Mouse (Mus musculus): ENCODE results near the gene Arhgap10. TPM values are rescaled to one million over a fixed set of nuclear protein-coding genes. Genes with fewer than 3 reads are reported as not detected.

Gene Arhgap10
- polyA plus RNA-seq, 1 experiment, result 88.6 TPM

DNA sequence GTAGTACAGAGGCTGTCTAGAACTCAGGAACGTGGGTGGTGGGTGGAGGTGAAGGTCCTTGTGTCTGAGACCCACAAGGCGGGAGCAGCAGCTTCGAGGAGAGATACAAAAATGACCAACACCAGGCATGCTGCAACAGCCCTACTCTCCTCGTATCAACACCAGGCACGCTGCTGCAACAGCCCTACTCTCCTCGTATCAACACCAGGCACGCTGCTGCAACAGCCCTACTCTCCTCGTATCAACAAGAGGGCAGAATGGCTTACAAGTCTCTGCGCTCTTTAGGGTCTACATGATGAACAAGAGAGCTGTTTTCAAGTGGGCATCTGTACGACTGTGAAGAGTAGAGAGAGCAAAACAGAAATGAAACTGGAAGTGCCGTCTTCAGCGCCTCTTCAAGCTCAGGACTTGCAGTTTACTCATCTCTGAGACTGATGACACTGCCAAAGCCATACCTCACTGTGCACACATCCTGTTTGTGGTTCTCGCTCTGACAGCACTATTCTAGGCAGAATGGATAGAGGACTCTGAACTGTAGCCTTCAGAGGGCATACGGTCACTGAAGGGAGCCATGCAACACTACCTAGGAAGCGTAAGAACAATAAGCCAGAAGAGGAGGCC, 95.0 kb downstream of the Arhgap10 start:
- Histone ChIP-seq H3K9me3 (no peaks in the 10 kb centered on the region), H3K4me3 (replicated peaks) (peak overlapping the region; percentile 90), H3K27me3 (replicated peaks) (no peaks in the 10 kb centered on the region), H3K4me1 (peaks cover 79% of the 10 kb centered on the region), H3K36me3 (replicated peaks; ENCODE audit: low read length) (peaks cover 84% of the 10 kb centered on the region)
- TF ChIP-seq FLI1 (IDR thresholded peaks at IDR 0.05; ENCODE audit: low read length) (no peak), GATA1 (IDR thresholded peaks at IDR 0.05; ENCODE audit: borderline replicate concordance, low read length) (no peak)

DNA sequence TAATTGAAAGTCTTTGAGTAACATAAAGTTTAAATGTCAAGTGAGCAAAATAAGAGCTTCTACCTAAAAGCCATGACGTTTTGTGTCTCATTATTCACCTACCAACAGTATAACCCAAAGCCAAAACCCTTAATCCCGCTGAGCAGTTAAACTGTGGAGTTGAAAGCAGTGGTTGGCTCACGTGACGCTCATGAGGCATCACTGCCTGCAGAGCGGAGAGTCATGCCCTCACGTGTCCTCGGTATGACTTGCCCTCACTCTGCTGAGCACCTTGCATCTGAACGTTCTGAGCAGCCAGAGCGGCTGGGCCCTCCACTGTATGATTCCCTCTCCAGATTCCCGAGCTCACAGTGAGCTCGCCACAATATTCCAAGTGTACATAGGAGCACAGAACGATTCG, 96.2 kb downstream of the Arhgap10 start:
- peaks cover 84% of the 10 kb centered on the region for H3K36me3 ChIP-seq (replicated peaks; ENCODE audit: low read length)
- peak overlapping the region; percentile 77 for H3K4me3 ChIP-seq (replicated peaks)
- H3K9me3 ChIP-seq, result no peaks in the 10 kb centered on the region
- TF ChIP-seq GATA1 (IDR thresholded peaks at IDR 0.05; ENCODE audit: borderline replicate concordance, low read length) (no peak), FLI1 (IDR thresholded peaks at IDR 0.05; ENCODE audit: low read length) (no peak)
- no peaks in the 10 kb centered on the region for H3K27me3 ChIP-seq (replicated peaks)
- peaks cover 71% of the 10 kb centered on the region for H3K4me1 ChIP-seq

DNA sequence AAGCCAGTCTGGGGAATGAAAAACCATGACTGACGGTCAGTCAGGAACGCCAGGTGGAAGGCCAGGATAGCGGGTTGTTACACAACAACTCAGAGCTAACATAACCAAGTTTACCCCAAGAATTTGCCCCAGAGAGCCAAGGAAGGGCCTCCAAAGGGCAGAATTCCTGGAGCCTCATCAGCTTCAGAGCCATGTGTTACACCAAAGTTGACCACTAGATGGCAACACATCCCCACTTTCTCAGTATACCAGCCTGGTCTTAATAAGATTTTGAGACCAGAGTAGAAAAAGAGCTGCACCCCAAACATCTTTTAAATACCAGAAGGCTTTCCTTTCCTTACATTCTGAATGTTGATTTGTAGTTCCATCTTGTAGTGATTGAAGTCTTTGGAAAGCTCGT, 98.0 kb downstream of the Arhgap10 start:
- Histone ChIP-seq H3K27me3 (replicated peaks) (no peaks in the 10 kb centered on the region), H3K36me3 (replicated peaks; ENCODE audit: low read length) (peaks cover 89% of the 10 kb centered on the region), H3K4me3 (replicated peaks) (no peak overlapping the region), H3K9me3 (no peaks in the 10 kb centered on the region), H3K4me1 (peaks cover 62% of the 10 kb centered on the region)
- no peak for TF ChIP-seq FLI1 (IDR thresholded peaks at IDR 0.05; ENCODE audit: low read length)
- no peak for TF ChIP-seq GATA1 (IDR thresholded peaks at IDR 0.05; ENCODE audit: borderline replicate concordance, low read length)

DNA sequence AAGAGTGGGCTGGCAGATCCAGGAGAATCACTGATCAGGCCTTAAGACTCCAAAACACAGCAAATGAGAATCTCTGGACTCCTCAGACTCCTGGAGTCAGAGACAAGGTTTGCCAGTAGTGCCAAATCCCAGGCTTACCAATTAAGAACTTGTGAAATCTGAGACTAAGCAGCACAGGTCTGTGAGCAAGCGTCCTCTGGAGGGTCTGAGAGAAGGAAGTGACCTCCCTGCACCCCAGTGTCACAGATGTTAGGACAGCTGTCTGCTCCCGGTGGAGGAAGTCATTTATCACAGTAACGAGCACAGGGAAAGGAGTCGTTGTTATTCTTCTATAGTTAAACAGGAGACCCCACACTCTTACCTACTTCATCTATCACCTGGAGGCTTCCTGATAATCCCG, 101.0 kb downstream of the Arhgap10 start:
- no peaks in the 10 kb centered on the region for H3K9me3 ChIP-seq
- peaks cover 32% of the 10 kb centered on the region for H3K4me1 ChIP-seq
- TF ChIP-seq FLI1 (IDR thresholded peaks at IDR 0.05; ENCODE audit: low read length) (no peak), GATA1 (IDR thresholded peaks at IDR 0.05; ENCODE audit: borderline replicate concordance, low read length) (no peak)
- H3K27me3 ChIP-seq (replicated peaks), result no peaks in the 10 kb centered on the region
- no peak overlapping the region for H3K4me3 ChIP-seq (replicated peaks)
- peaks cover 97% of the 10 kb centered on the region for H3K36me3 ChIP-seq (replicated peaks; ENCODE audit: low read length)

DNA sequence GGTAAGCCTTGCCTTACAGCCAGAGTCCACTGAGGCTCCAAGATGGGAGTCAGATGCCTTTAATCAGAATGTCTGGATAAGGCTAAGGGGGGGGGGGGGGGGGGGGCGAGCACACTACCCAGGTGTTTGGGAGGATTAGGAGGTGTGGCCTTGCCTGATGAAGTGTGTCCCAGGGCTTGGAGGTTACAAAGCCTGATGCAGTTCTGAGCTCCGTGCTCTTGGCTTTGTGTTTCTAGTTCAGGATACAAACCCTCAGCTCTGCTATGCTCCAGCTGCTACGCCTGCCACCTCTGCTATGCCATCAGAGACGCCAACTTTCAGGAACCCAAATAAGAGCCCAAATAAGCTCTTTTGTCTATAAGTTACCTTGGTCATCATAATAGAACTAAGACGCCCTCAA, 101.7 kb downstream of the Arhgap10 start:
- H3K9me3 ChIP-seq, result no peaks in the 10 kb centered on the region
- no peaks in the 10 kb centered on the region for H3K27me3 ChIP-seq (replicated peaks)
- no peak overlapping the region for H3K4me3 ChIP-seq (replicated peaks)
- TF ChIP-seq FLI1 (IDR thresholded peaks at IDR 0.05; ENCODE audit: low read length), result no peak
- TF ChIP-seq GATA1 (IDR thresholded peaks at IDR 0.05; ENCODE audit: borderline replicate concordance, low read length), result no peak
- peaks cover 97% of the 10 kb centered on the region for H3K36me3 ChIP-seq (replicated peaks; ENCODE audit: low read length)
- H3K4me1 ChIP-seq, result peaks cover 29% of the 10 kb centered on the region

DNA sequence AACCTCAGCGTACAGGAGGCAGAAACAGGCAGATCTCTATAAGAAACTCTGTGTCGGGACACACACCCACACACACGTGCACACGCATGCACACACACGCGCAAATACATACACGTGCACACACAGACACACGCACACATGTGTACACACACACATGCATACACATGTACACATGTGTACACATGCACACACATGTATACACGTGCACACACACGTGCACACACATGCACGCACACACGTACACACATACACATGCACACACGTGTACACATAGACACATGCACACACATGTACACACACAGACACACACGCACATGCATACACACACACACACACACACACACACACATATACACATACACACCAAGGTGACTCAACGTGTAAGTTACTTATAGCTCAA, 106.5 kb downstream of the Arhgap10 start:
- Histone ChIP-seq H3K4me1 (peaks cover 11% of the 10 kb centered on the region), H3K9me3 (no peaks in the 10 kb centered on the region), H3K4me3 (replicated peaks) (peak overlapping the region; percentile 80), H3K27me3 (replicated peaks) (no peaks in the 10 kb centered on the region), H3K36me3 (replicated peaks; ENCODE audit: low read length) (peaks cover 98% of the 10 kb centered on the region)
- TF ChIP-seq GATA1 (IDR thresholded peaks at IDR 0.05; ENCODE audit: borderline replicate concordance, low read length) (no peak), FLI1 (IDR thresholded peaks at IDR 0.05; ENCODE audit: low read length) (no peak)

GRCm38 (mm10) chr8:77410394-77410793, 107.4 kb downstream of the Arhgap10 start:
- TF ChIP-seq FLI1 (IDR thresholded peaks at IDR 0.05; ENCODE audit: low read length), result no peak
- TF ChIP-seq GATA1 (IDR thresholded peaks at IDR 0.05; ENCODE audit: borderline replicate concordance, low read length), result no peak
- no peaks in the 10 kb centered on the region for H3K9me3 ChIP-seq
- no peaks in the 10 kb centered on the region for H3K27me3 ChIP-seq (replicated peaks)
- H3K36me3 ChIP-seq (replicated peaks; ENCODE audit: low read length), result peaks cover 98% of the 10 kb centered on the region
- H3K4me3 ChIP-seq (replicated peaks), result no peak overlapping the region
- H3K4me1 ChIP-seq, result peaks cover 11% of the 10 kb centered on the region

- peaks cover 98% of the 10 kb centered on the region for H3K36me3 ChIP-seq (replicated peaks; ENCODE audit: low read length)
- H3K4me3 ChIP-seq (replicated peaks), result no peak overlapping the region
- no peaks in the 10 kb centered on the region for H3K9me3 ChIP-seq
- H3K27me3 ChIP-seq (replicated peaks), result no peaks in the 10 kb centered on the region
- H3K4me1 ChIP-seq, result peaks cover 5% of the 10 kb centered on the region; the same call in 1 of the 2 replicates
- TF ChIP-seq FLI1 (IDR thresholded peaks at IDR 0.05; ENCODE audit: low read length) (no peak), GATA1 (IDR thresholded peaks at IDR 0.05; ENCODE audit: borderline replicate concordance, low read length) (no peak)
Measured at GRCm38 (mm10) chr8:77408527-77409215, 109.1 kb downstream of the Arhgap10 start.

GRCm38 (mm10) chr8:77406846-77407245, 110.9 kb downstream of the Arhgap10 start:
- no peaks in the 10 kb centered on the region for H3K27me3 ChIP-seq (replicated peaks)

DNA sequence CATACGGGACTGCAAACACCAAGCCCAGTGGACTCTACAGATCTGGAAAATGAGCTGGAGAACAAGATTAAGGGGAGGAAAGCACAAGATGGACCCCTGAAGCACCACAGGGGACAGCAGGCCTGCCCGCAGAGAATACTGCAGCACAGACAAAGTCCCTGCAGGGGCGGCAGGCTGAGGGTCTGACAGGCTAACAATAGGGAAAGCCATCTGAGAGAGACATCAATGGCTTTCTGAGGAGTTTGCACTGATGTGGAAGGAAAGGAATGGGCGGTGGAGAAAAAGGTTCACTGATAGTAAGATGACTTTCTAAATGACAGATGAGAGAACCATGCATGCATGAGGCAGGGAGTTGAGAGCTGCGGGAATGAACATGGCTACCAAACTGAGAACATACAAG, 111.3 kb downstream of the Arhgap10 start:
- Histone ChIP-seq H3K36me3 (replicated peaks; ENCODE audit: low read length) (peaks cover 98% of the 10 kb centered on the region), H3K9me3 (no peaks in the 10 kb centered on the region), H3K4me1 (peaks cover 5% of the 10 kb centered on the region; the same call in 1 of the 2 replicates), H3K27me3 (replicated peaks) (no peaks in the 10 kb centered on the region), H3K4me3 (replicated peaks) (no peak overlapping the region)
- TF ChIP-seq GATA1 (IDR thresholded peaks at IDR 0.05; ENCODE audit: borderline replicate concordance, low read length) (no peak), FLI1 (IDR thresholded peaks at IDR 0.05; ENCODE audit: low read length) (no peak)

More at GRCm38 (mm10) chr8:77406846-77407245, 110.9 kb downstream of the Arhgap10 start:
- TF ChIP-seq GATA1 (IDR thresholded peaks at IDR 0.05; ENCODE audit: borderline replicate concordance, low read length) (no peak), FLI1 (IDR thresholded peaks at IDR 0.05; ENCODE audit: low read length) (no peak)
- Histone ChIP-seq H3K36me3 (replicated peaks; ENCODE audit: low read length) (peaks cover 98% of the 10 kb centered on the region), H3K4me3 (replicated peaks) (no peak overlapping the region), H3K4me1 (peaks cover 5% of the 10 kb centered on the region; the same call in 1 of the 2 replicates), H3K9me3 (no peaks in the 10 kb centered on the region)

All from megakaryocyte, embryonic 14.5 days (primary cell).